Mouse (Mus musculus): ENCODE data around the gene Rdm1. TPM values are rescaled to one million over a fixed set of nuclear protein-coding genes. Genes with fewer than 3 reads are reported as not detected.
A peak's percentile ranks its signal among the peaks of the same experiment; 100 is the strongest.
"Not testable (repeated sequence)": the region's sequence is repeated elsewhere in the genome, so short reads cannot be mapped to it uniquely, and the experiment has no call there.

Rdm1 gene
- polyA plus RNA-seq, 1 experiment from 2014 or later, result 18.9 TPM

DNA sequence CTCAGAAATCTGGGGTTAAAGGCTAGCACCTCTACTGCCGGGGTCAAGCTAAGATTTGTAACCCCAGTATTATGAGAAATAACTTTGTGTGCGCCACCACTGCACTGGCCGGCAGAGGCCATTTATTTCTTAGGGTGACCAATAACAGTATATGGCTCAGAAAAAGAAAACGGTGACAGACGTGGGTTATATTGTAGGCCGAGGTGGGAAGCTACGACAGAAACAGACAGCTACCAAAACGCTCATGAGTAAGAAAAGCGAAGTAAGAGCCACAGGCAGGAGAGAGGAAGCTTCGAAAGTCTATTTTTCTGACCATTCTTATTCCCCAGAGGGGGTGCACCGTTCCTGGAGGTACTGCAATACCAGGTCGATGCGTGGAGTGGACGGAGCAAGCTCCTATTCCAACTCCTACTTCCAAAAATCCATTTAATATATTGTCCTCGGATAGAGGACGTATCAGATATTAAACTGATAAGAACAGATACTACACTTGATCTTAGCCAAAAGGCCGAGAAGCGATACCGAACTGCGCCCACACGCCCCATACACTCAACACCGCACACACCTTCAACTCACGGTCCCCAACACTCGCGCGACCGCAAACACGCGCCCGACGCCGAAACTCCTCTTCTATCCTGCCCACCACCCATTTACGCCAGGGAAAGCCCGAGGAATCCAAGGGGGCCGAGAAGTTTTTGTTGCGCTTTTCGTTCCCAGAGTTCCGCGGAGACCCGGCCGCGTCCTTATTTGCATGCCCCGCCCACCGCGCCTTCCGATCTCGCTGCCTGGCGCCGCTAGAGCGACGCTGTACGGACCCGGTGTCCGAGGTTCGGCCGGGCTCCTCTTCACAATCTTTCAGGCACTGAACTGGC is 18.7 kb downstream of the Rdm1 start:
- Histone ChIP-seq H3K4me1 (replicated peaks) (peaks cover 12% of the 10 kb centered on the region; the same call in 1 of the 2 replicates), H3K9ac (peak overlapping the region; percentile 66), H3K27ac (peak overlapping the region; percentile 95), H3K4me2 (peak overlapping the region; percentile 44), H3K4me3 (peak overlapping the region; percentile 28)
- H3K27me3 ChIP-seq, H3K9me3 ChIP-seq, H3K36me3 ChIP-seq: not testable (repeated sequence)
- under 1% methylated on average over 44 of the region's 56 CpGs for WGBS
- ATAC-seq (ENCODE audit: low FRiP score), result peak; percentile 84

DNA sequence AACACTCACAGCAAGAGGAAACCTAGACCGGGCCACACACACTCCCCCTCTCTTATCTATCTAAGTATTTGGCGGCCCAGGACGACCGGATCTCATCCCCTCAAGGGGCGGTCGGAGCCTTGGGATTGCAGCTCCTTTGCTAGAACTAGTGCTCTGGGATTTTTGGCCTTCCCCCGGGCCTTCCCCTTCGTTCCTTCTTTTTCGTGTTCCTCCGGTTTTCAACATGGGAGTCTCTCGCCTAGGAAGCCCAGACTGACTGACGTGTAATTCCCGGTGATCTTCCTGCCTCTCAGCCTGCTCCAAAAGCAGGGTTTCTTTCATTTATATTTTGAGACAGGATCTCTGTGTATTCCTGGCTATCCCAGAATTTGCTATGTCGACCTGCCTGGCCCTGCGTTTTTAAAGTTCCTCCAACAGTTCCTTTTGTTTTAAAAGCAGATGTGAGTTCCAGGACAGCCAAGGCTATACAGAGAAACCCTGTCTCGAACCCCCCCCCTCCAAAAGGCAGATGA is 19.3 kb downstream of the Rdm1 start:
- H3K27me3 ChIP-seq; H3K36me3 ChIP-seq; ATAC-seq (ENCODE audit: low FRiP score); H3K4me1 ChIP-seq (replicated peaks); H3K9me3 ChIP-seq: not testable (repeated sequence)
- 16% methylated on average over 16 of the region's 16 CpGs for WGBS
- peak overlapping the region; percentile 28 for H3K4me3 ChIP-seq
- H3K27ac ChIP-seq, result peak overlapping the region; percentile 95
- peak overlapping the region; percentile 44 for H3K4me2 ChIP-seq
- peak overlapping the region; percentile 66 for H3K9ac ChIP-seq

DNA sequence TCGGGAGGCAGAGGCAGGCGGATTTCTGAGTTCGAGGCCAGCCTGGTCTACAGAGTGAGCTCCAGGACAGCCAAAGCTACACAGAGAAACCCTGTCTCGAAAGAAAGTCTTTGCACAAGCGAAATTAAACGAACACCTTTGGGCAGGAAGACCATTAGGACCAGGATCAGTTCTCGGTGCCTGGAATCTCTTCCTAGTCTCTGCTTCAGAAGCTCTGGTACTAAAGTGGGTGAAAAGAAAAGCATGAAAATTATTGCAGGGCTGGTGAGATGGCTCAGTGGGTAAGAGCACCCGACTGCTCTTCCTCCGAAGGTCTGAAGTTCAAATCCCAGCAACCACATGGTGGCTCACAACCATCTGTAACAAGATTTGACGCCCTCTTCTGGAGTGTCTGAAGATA is 20.1 kb downstream of the Rdm1 start:
- H3K4me1 ChIP-seq (replicated peaks); H3K27me3 ChIP-seq; H3K4me2 ChIP-seq; H3K9me3 ChIP-seq; H3K4me3 ChIP-seq; H3K36me3 ChIP-seq; H3K9ac ChIP-seq; ATAC-seq (ENCODE audit: low FRiP score): not testable (repeated sequence)
- peak overlapping the region; percentile 95; the same call in 1 of the 2 replicates for H3K27ac ChIP-seq
- WGBS, result 95% methylated on average over 10 of the region's 10 CpGs

DNA sequence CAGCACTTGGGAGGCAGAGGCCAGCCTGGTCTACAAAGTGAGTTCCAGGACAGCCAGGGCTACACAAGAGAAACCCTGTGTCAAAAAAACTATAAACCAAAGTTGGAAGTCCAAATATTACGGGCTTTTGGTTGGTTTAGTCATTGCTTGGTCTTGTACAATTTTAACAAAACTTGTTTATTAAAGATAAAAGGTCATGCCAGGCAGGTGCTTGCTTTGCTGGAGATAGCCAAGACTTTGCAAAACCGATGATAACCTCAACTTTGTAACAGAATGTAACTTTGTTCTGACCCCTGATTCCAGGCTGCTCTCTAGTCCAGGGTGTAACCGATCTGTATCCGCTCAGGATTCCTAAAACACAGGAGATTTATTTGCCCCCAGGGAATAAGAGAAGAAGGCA is 29.4 kb downstream of the Rdm1 start:
- 92% methylated on average over 4 of the region's 4 CpGs for WGBS
- ATAC-seq (ENCODE audit: low FRiP score), result no peak
- Histone ChIP-seq H3K9ac (no peak overlapping the region), H3K4me2 (no peak overlapping the region), H3K4me1 (replicated peaks) (peaks cover 4% of the 10 kb centered on the region; the same call in 1 of the 2 replicates), H3K9me3 (no peaks in the 10 kb centered on the region), H3K27me3 (no peaks in the 10 kb centered on the region), H3K4me3 (no peak overlapping the region), H3K36me3 (no peaks in the 10 kb centered on the region), H3K27ac (no peak overlapping the region)

DNA sequence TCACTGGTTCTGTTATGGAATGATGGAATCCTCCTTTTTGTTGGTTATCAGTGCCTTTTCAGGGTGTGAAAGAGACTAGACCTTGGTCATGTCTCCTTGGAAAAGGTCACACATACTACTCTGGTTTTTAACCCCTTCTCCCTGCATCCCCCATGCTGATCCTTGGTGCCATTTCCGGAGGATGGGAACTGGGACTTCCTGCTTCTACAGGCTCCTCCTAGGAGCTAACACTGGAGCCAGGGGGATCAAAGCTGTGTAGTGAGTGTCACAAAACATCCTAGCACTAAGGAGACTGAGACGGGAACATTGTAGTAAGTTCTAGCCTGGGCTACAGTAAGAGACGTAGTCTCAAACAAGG is 30.5 kb downstream of the Rdm1 start:
- no peaks in the 10 kb centered on the region for H3K36me3 ChIP-seq
- 2% methylated on average over 3 of the region's 3 CpGs for WGBS
- H3K27me3 ChIP-seq, result no peaks in the 10 kb centered on the region
- H3K9me3 ChIP-seq, result no peaks in the 10 kb centered on the region
- ATAC-seq (ENCODE audit: low FRiP score), result peak; percentile 57
- H3K4me3 ChIP-seq, result peak overlapping the region; percentile 31
- H3K27ac ChIP-seq, result peak overlapping the region; percentile 98
- peak overlapping the region; percentile 51 for H3K4me2 ChIP-seq
- H3K9ac ChIP-seq, result peak overlapping the region; percentile 77; the same call in 1 of the 2 replicates
- peaks cover 4% of the 10 kb centered on the region; the same call in 1 of the 2 replicates for H3K4me1 ChIP-seq (replicated peaks)

DNA sequence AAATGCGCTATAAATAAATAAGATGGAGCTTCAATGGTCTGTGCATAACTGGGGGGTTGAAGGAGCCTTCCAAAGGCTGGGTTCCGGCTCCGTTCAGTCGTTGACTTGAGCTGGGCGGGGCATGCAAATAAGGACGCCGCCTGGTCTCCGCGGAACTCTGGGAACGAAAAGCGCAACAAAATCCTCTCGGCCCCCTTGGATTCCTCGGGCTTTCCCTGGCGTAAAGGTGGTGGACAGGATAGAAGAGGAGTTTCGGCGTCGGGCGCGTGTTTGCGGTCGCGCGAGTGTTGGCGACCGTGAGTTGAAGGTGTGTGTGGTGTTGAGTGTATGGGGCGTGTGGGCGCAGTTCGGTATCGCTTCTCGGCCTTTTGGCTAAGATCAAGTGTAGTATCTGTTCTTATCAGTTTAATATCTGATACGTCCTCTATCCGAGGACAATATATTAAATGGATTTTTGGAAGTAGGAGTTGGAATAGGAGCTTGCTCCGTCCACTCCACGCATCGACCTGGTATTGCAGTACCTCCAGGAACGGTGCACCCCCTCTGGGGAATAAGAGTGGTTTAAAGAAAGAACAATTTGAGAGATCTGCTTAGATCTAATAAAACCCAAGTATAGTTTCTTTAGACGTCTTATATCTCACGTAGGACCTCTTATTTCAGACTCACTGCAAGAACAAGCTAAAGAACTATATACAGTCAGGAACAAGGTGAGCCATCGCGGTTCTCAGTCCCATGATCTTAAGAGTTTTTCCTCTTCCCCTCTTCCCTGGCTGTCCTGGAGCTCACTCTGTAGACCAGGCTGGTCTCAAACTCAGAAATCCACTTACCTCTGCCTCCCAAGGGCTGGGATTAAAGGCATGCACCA is 31.1 kb downstream of the Rdm1 start:
- ATAC-seq (ENCODE audit: low FRiP score), result peak; percentile 93
- not testable (repeated sequence) for H3K36me3 ChIP-seq; H3K9me3 ChIP-seq; H3K4me1 ChIP-seq (replicated peaks); H3K27me3 ChIP-seq
- Histone ChIP-seq H3K4me3 (peak overlapping the region; percentile 31), H3K4me2 (peak overlapping the region; percentile 51), H3K27ac (peak overlapping the region; percentile 98), H3K9ac (peak overlapping the region; percentile 77)
- WGBS, result 1% methylated on average over 38 of the region's 40 CpGs

DNA sequence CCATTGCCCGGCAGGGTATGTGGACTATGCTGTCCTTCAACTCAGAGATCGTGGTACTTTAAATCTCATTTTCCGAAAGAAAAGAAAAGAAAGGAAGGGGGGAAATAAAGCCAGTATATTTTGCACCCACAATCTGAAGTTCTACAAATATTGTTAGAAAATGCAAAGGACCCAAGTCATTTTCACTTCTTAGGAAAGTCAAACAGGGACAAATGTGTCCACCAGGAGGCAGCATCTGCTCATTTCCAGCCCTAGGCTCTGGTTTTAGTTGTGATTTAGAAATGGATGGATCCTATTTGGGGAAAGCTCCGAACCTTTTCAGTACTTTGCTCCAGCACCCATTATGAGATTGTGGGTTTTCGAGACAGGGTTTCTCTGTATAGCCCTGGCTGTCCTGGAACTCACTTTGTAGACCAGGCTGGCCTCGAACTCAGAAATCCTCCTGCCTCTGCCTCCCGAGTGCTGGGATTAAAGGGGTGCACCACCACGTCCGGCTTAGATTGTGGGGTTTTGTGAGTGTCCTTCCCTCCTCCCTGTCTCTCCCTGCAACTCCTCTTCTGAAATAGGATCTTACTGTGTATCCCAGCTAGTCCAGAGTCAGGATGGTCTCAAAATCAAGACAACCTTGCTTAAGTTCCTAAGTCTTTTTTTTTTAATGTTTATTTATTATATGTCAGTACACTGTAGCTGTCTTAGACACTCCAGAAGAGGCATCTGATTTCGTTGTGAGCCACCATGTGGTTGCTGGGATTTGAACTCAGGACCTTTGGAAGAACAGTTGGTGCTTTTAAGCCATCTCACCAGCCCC is 32.0 kb downstream of the Rdm1 start:
- H3K4me3 ChIP-seq, result no peak overlapping the region
- H3K4me1 ChIP-seq (replicated peaks), result peaks cover 4% of the 10 kb centered on the region; the same call in 1 of the 2 replicates

DNA sequence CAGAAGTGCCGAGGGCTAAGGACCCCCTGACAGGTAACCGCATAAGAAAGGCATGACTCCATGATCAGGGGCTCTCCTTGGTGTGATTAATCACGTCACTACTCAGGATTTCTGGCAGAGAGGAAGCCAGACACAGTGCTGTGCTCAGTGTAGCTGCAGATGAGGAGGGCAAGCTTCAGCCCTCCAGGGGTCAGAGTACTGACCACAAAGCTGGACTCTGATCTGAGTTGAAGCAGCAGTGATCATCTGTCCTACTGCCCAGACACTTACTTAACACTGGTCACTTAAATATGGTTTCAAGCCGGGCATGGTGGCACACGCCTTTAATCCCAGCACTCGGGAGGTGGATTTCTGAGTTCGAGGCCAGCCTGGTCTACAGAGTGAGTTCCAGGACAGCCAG is 34.2 kb downstream of the Rdm1 start:
- Histone ChIP-seq H3K9me3 (no peaks in the 10 kb centered on the region), H3K27me3 (no peaks in the 10 kb centered on the region), H3K4me1 (replicated peaks) (peaks cover 11% of the 10 kb centered on the region), H3K4me2 (no peak overlapping the region), H3K9ac (no peak overlapping the region), H3K36me3 (no peaks in the 10 kb centered on the region), H3K27ac (no peak overlapping the region), H3K4me3 (no peak overlapping the region)
- ATAC-seq (ENCODE audit: low FRiP score), result no peak
- WGBS, result 77% methylated on average over 7 of the region's 7 CpGs

More for the DNA sequence above, 32.0 kb downstream of the Rdm1 start:
- Histone ChIP-seq H3K4me2 (no peak overlapping the region), H3K9me3 (no peaks in the 10 kb centered on the region), H3K27me3 (no peaks in the 10 kb centered on the region), H3K36me3 (no peaks in the 10 kb centered on the region), H3K27ac (peak overlapping the region; percentile 87), H3K9ac (no peak overlapping the region)
- no peak for ATAC-seq (ENCODE audit: low FRiP score)
- 33% methylated on average over 10 of the region's 10 CpGs for WGBS

DNA sequence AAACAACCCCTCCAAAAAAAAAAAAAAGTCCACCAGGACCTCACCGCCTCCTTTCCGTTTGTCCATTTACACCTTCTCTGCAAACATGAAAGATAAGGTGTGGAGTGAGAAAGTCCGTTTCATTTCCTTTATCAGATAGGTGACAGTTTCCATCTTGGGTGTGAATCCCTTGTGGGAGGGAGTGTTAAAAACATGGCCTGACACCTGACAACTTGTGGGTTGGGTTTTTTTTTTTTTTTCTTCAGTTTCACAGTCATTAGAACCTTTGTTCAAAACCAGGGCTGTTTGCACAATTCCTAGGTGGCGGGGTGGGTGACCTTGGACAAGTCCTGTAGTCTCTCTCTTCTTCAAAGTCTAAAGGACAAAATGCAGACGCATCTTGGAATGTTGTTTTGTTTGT is 34.8 kb downstream of the Rdm1 start:
- Histone ChIP-seq H3K27me3 (0 out of 2 replicates have a peak, but pooled peaks cover under 1% of the 10 kb centered on the region), H3K27ac (no peak overlapping the region), H3K9me3 (no peaks in the 10 kb centered on the region), H3K4me2 (no peak overlapping the region), H3K4me3 (no peak overlapping the region), H3K36me3 (no peaks in the 10 kb centered on the region), H3K4me1 (replicated peaks) (peaks cover 16% of the 10 kb centered on the region), H3K9ac (no peak overlapping the region)
- ATAC-seq (ENCODE audit: low FRiP score), result no peak
- 75% methylated on average over 5 of the region's 5 CpGs for WGBS

DNA sequence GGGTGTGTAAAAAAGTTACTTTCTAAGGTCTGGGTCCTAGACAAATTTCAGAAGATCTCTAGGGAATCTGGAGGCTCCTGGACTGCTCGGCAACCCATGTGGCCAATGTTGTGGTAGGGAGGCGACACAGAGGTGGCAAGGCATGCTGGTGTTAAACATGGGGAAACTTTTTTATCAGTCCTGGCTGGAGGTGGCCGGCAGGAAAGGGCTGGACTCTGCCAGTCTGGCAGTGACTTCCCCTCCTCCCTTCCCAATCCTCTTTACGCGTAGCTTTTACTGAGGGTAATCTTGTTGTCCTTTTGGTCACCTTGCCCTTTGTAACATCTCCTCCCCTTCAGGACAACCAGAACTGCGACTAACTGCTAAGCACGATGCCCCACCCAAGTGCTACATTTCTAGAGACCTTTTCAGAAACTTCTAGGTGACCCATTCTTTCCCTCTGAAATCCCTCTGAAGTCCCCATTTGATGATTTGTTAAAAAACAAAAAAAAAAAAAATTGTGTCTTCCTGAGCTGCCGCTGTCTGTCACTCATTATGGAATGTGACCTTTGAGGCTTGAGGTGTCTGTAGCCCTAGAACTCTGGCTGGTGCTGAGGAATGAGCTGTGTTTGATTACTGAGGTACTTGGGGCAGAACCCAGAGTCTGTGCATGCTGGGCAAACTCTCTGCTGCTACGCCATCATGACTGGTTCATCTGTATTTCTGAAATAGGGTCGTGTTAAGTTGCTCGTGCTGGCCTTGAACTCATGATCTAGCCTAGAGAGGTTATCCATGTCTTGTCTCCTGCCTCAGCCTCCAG is 36.4 kb downstream of the Rdm1 start:
- H3K27ac ChIP-seq, result no peak overlapping the region
- no peaks in the 10 kb centered on the region for H3K36me3 ChIP-seq
- no peak overlapping the region for H3K4me2 ChIP-seq

More for the DNA sequence above, 36.4 kb downstream of the Rdm1 start:
- H3K4me3 ChIP-seq, result no peak overlapping the region
- no peak overlapping the region for H3K9ac ChIP-seq
- no peaks in the 10 kb centered on the region for H3K9me3 ChIP-seq
- peaks cover 29% of the 10 kb centered on the region for H3K4me1 ChIP-seq (replicated peaks)
- H3K27me3 ChIP-seq, result 0 out of 2 replicates have a peak, but pooled peaks cover 3% of the 10 kb centered on the region
- 76% methylated on average over 11 of the region's 11 CpGs for WGBS
- no peak for ATAC-seq (ENCODE audit: low FRiP score)
